Mouse (Mus musculus) forebrain, embryonic 15.5 days (tissue): ENCODE results near the gene Atoh8. TPM values are rescaled to one million over a fixed set of nuclear protein-coding genes. Genes with fewer than 3 reads are reported as not detected.

Experiments
- ATAC-seq: fragments of 200-750 bp; cut with Nextera tagmentation; replicated peaks from 2 replicates; pipeline ENCODE4 v1.8.0; 2017; ENCODE audit warnings: mild to moderate bottlenecking, moderate TSS enrichment, moderate library complexity
- H3K27ac ChIP-seq: fragments of 300-500 bp; sonication (generic); replicated peaks from 2 replicates; pipeline ENCODE4 v1.5.1; 2015; ENCODE audit warnings: mild to moderate bottlenecking, inconsistent platforms
- H3K27me3 ChIP-seq: fragments of 300-500 bp; sonication (generic); 2 replicates; pipeline ENCODE4 v1.6.1; 2015; ENCODE audit warnings: inconsistent platforms
- H3K36me3 ChIP-seq: fragments of 300-500 bp; sonication (generic); 2 replicates; pipeline ENCODE4 v1.6.1; 2015; ENCODE audit warnings: mild to moderate bottlenecking, inconsistent platforms
- H3K4me1 ChIP-seq: fragments of 300-500 bp; sonication (generic); 2 replicates; pipeline ENCODE4 v1.6.1; 2015; ENCODE audit warnings: inconsistent platforms
- H3K4me2 ChIP-seq: fragments of 300-500 bp; sonication (generic); replicated peaks from 2 replicates; pipeline ENCODE4 v1.6.1; 2015; ENCODE audit warnings: mild to moderate bottlenecking, inconsistent platforms
- H3K4me3 ChIP-seq: fragments of 300-500 bp; sonication (generic); 2 replicates; pipeline ENCODE4 v1.5.1; 2015; ENCODE audit warnings: mild to moderate bottlenecking, inconsistent platforms
- H3K9ac ChIP-seq: fragments of 300-500 bp; sonication (generic); replicated peaks from 2 replicates; pipeline ENCODE4 v1.6.1; 2015; ENCODE audit warnings: mild to moderate bottlenecking, inconsistent platforms
- H3K9me3 ChIP-seq: fragments of 300-500 bp; sonication (generic); 2 replicates; pipeline ENCODE4 v1.6.1; 2016; ENCODE audit warnings: inconsistent platforms
- WGBS: fragments of 180-500 bp; shearing (Covaris S2); methylation state at CpG from one replicate; pipeline ENCODE4 v1.1.7; 2015; ENCODE audit warnings: mixed read lengths; 5-methylcytosine and 5-hydroxymethylcytosine counted together
- polyA plus RNA-seq: library from polyadenylated mRNA; unstranded; fragments of >200 nt; fragmentation: Nextera tagmentation; extraction: Ambion mirVana; gene quantifications from 2 replicates; pipeline ENCODE4 v1.2.1, GENCODE M21; 2015

Gene Atoh8
- polyA plus RNA-seq, 1 experiment from 2014 or later: 2.7 TPM

DNA sequence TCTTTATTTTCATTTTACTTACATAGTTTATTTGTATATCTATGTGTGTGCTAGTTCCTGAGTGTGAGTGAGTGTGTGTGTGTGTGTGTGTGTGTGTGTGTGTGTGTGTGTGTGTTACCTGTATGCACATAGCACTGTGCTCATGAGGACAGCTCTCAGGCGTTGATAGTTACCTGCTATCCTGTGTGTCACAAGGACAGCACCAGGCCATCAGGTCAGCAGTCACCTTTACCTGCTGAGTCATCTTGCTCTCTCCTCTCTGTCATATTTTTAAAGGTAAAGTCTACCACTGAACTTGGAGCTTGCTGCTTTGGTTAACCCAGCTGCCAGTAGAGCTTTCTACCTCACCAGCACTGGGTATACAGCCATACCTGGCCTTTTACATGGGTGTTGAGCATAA is 17.1 kb upstream of the Atoh8 start:
- no peak overlapping the region for H3K4me2 ChIP-seq
- no peaks in the 10 kb centered on the region for H3K36me3 ChIP-seq
- no peak overlapping the region for H3K4me3 ChIP-seq
- ATAC-seq: no peak
- peaks cover 11% of the 10 kb centered on the region; the same call in 1 of the 2 replicates for H3K4me1 ChIP-seq
- WGBS: 92% methylated on average over 1 of the region's 1 CpGs
- H3K9ac ChIP-seq: no peak overlapping the region
- no peaks in the 10 kb centered on the region for H3K27me3 ChIP-seq
- H3K27ac ChIP-seq: no peak overlapping the region
- H3K9me3 ChIP-seq: no peaks in the 10 kb centered on the region

DNA sequence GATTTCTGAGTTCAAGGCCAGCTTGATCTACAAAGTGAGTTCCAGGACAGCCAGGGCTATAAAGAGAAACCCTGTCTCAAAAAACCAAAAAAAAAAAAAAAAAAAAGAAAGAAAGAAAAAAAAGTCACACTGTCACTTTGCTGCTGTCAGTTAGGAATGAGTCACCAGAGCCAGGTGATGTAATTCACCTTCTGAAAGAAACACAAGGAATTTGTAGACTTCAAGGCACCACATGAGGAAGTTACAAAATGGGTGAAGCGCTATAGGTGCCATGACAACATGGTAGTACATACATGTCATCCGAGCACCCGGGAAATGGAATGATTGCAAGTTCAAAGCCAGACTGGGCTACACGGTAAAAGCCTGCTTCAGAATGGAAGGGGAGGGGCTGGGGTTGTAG is 14.6 kb upstream of the Atoh8 start:
- Histone ChIP-seq H3K4me3 (no peak overlapping the region), H3K4me2 (no peak overlapping the region), H3K4me1 (peaks cover 15% of the 10 kb centered on the region), H3K9me3 (no peaks in the 10 kb centered on the region), H3K36me3 (no peaks in the 10 kb centered on the region), H3K27me3 (no peaks in the 10 kb centered on the region), H3K27ac (no peak overlapping the region), H3K9ac (no peak overlapping the region)
- ATAC-seq: no peak
- WGBS: 89% methylated on average over 4 of the region's 4 CpGs

DNA sequence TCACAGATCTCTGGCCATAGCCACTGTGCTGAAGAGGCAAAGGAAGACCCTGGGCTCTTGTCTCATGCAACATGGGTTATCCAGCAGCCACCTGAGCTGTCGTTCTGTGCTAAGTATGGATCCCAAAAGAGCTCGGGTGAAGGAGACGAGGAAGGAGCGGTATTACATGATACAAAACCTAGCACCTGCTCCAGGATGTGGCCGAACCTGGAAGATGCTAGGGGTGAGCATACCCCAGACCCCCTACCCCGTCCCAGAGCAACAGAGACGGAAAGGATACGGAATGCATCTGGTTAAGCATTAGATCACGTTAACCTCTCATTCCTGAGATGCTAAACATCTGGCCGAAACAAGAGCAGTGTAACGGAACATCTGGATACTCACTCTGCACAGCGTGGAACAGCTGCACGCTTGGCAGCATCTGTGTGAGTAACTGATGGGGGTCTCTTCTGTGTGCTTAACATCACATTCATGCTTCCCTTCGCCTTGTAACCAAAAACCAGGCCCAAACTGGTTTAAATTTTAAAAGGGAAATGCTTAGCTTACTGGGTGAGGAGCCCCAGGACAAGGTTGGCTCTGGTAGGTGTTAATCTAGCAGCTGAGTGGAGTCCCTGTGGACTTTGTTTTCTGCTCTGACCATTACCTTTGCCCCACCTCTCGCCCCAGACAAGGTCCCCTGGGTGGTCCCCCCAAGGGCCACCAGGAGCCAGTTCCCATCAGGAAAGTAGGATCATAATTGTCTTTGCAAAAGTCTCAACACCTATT is 13.0 kb upstream of the Atoh8 start:
- no peak overlapping the region for H3K9ac ChIP-seq
- no peak overlapping the region for H3K27ac ChIP-seq
- no peaks in the 10 kb centered on the region for H3K36me3 ChIP-seq
- H3K4me1 ChIP-seq: peaks cover 13% of the 10 kb centered on the region
- no peak overlapping the region for H3K4me3 ChIP-seq
- no peaks in the 10 kb centered on the region for H3K9me3 ChIP-seq
- 83% methylated on average over 15 of the region's 15 CpGs for WGBS
- no peak for ATAC-seq
- no peak overlapping the region for H3K4me2 ChIP-seq
- H3K27me3 ChIP-seq: no peaks in the 10 kb centered on the region

DNA sequence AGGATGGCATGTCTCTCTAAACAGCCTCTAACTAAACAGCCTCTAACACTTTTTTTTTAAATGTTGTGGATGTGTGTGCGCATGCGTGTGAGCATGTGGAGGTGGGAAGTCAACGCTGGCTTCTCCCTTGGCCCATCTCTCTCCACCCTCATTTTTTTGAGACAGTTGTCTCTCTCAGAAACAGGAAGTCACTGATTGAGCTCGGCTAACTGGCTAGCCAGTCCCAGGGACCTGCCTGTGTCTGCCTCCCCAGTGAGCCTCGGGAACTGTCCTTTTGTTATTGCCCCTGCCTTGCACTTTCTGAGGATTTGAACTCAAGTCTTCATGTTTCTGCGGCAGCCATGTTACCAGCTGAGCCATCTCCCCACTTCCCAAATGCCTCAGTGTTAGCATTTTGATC is 10.9 kb upstream of the Atoh8 start:
- no peaks in the 10 kb centered on the region for H3K36me3 ChIP-seq
- no peak overlapping the region for H3K27ac ChIP-seq
- no peaks in the 10 kb centered on the region for H3K27me3 ChIP-seq
- H3K9me3 ChIP-seq: no peaks in the 10 kb centered on the region
- 91% methylated on average over 6 of the region's 6 CpGs for WGBS
- no peak overlapping the region for H3K4me2 ChIP-seq
- H3K9ac ChIP-seq: no peak overlapping the region
- H3K4me1 ChIP-seq: peaks cover 18% of the 10 kb centered on the region
- ATAC-seq: no peak
- no peak overlapping the region for H3K4me3 ChIP-seq

DNA sequence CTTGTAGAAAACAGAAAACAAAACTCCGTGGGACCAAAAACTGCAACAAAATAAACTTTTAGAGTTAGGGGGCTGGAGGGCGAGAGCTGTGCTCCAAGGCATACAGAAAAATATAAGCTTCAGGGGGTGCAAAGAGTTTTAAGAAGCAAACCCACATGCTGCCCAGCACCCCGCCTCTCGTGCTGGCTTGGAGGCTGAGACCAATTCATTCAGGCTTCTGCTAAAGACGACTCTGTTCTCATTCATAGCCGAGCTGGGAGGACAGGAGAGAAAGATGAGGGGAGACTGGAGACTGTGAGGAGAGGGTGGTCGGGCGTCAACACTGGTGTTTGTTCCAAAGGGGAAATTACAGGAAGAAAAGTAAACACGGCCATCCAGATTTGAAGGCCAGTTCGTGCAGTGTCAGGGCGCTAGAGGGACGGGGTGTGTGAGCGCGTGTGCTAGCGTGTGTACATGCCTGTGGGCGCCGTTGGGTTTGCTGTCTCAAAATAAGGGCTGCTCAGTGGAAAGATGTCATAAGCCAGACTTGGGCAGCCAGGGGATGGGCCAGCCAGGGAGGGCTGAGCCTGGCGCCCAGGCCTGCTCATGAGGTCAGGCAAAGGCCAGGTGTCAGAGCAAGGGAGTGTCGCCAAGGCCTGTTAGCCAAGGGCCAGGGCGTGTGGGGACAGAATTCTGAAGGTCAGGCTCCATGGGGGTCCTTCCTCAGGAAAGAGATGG is 9.3 kb upstream of the Atoh8 start:
- peak; percentile 57 for ATAC-seq
- Histone ChIP-seq H3K9ac (no peak overlapping the region), H3K4me2 (0 out of 2 replicates have a peak overlapping the region, but pooled peaks have one; percentile 1), H3K36me3 (no peaks in the 10 kb centered on the region), H3K27me3 (no peaks in the 10 kb centered on the region), H3K4me1 (peaks cover 19% of the 10 kb centered on the region), H3K27ac (peak overlapping the region; percentile 68), H3K4me3 (no peak overlapping the region), H3K9me3 (no peaks in the 10 kb centered on the region)
- 52% methylated on average over 20 of the region's 20 CpGs for WGBS

DNA sequence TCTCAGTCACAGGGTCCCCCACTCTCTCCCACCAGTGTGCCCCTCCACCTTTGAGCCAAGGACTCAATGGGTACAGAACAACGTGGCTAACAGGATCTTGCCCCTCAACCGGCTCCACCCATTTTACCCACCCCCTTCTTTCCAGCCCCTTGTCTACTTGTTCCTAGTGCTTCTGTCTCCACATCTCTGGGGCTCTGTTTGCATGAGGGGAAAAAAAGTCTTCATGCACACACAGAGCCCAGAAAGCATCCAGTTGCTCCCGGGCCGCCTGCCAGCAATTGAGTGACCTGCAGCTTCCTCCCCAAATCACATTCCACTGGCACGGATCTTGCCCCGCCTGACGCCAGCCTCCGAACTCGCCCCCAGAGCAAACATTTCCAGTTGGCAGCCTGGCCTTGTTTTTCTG is 8.8 kb upstream of the Atoh8 start:
- Histone ChIP-seq H3K27me3 (no peaks in the 10 kb centered on the region), H3K36me3 (no peaks in the 10 kb centered on the region), H3K9me3 (no peaks in the 10 kb centered on the region), H3K4me1 (peaks cover 19% of the 10 kb centered on the region), H3K27ac (peak overlapping the region; percentile 68), H3K9ac (no peak overlapping the region), H3K4me3 (no peak overlapping the region), H3K4me2 (0 out of 2 replicates have a peak overlapping the region, but pooled peaks have one; percentile 1)
- WGBS: 22% methylated on average over 9 of the region's 9 CpGs
- ATAC-seq: peak; percentile 76

DNA sequence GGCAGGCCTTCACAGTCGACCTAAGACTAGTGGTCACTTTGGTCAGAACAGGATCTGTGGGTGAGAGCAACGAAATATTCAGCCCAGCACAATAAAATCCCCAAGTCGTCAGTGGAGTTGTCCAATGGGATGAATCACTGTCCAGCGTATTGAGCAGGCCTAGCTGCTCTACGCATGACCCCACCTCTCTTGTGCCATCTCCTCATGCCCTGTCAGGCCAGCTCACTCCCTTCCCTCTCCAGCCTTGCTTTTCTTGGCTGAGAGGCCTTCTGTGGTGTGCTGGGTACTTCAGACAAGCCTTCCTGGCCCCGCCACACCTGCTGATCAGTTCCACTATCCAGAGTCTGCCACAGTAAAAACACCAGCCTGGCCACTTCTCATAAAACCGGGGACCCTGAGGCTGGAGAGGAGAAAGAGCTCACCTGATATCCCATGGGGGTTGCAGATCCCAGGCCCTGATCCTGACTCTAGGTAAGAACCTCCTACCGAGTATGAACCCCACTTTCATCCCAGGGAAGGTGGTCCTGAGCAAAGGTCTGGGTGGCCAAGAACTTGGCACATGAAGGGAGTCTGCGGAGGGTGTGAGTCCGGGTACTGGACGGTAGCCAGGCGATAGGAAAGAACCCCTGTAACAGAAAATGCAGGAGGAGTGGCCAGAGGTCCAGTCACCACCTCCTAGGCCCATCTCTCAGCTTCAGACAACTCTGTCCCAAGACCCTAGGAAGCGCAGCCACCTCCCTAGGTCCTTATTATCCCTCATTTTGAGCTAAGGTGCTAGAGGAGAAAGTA is 7.3 kb upstream of the Atoh8 start:
- no peaks in the 10 kb centered on the region for H3K36me3 ChIP-seq
- H3K4me2 ChIP-seq: no peak overlapping the region
- no peaks in the 10 kb centered on the region for H3K9me3 ChIP-seq
- H3K4me3 ChIP-seq: no peak overlapping the region
- peaks cover 19% of the 10 kb centered on the region for H3K4me1 ChIP-seq
- H3K27ac ChIP-seq: no peak overlapping the region
- 79% methylated on average over 13 of the region's 13 CpGs for WGBS
- H3K9ac ChIP-seq: no peak overlapping the region
- peaks cover 3% of the 10 kb centered on the region; the same call in 1 of the 2 replicates for H3K27me3 ChIP-seq
- no peak for ATAC-seq

DNA sequence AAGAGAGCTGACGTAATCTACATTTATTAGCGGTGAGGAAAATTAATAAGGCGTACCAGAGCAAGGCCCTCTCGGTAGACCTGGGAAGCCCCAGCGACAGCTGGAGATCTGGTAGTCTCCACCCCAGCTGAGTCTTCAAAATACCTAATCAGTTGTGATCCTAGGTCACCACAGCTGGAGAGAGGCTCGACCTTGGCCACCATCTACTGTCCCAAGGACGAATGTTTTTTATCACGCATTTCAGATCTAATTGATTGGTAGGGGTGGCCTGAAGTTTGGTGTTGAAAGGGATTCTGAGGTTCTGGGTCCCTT is 6.4 kb upstream of the Atoh8 start:
- no peak for ATAC-seq
- H3K9me3 ChIP-seq: no peaks in the 10 kb centered on the region
- H3K4me3 ChIP-seq: no peak overlapping the region
- H3K27me3 ChIP-seq: peaks cover 4% of the 10 kb centered on the region; the same call in 1 of the 2 replicates
- no peaks in the 10 kb centered on the region for H3K36me3 ChIP-seq
- H3K9ac ChIP-seq: no peak overlapping the region
- 51% methylated on average over 8 of the region's 8 CpGs for WGBS
- no peak overlapping the region for H3K27ac ChIP-seq
- no peak overlapping the region for H3K4me2 ChIP-seq
- peaks cover 19% of the 10 kb centered on the region for H3K4me1 ChIP-seq

DNA sequence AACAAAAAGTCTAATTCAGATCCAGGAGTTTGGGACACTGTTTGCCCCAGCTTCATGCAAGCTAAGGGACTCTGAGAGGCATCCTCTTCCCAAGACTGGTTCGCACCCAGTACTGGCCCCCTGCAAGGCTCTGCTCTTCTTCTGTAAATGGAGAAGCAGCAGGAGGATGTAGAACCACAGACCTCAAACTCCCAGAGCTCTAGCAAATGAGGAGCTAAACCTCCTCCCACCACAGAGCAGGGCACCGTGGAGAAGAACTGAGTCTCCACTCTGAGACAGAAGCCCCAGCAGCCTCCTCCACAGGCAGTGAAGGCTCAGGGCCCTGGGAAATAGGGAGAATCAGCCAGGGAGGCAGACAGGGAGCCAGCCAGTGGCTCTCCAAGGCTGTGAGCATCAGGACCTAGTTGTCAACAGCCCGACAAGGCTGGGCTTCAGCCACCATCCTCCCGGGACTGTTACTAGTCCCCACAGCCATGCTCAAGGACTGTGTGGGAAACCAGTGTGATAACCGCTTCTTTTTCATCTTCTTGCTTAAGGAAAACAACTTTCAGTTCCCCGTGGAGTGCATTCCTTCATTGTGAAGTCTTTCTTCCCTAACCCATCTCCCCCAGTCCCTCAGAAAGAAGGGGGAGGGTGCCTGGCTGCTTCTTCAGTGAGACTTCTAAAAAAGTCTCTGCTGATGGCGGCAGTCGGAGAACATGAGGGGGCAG is 5.9 kb upstream of the Atoh8 start:
- no peak overlapping the region for H3K4me2 ChIP-seq
- WGBS: 38% methylated on average over 8 of the region's 8 CpGs

DNA sequence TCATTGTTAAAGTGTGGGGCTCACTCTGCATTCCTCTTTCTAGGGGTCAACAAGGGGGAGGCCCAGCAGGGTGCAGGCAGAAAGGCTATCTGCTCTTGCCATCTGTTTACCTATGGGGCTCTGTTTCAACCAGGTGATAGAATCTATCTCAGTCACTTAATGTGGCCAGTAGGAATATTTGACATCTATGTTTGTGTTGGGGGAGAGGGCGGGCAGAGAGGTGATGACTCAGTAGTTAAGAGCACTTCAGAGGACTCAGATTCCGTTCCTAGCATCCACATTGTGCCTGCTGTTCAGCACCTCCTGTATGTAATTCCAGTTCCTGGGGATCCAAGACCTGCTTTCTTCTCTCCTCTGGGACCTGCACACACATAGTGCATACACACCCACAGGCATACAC is 4.7 kb upstream of the Atoh8 start:
- peaks cover 16% of the 10 kb centered on the region; the same call in 1 of the 2 replicates for H3K27me3 ChIP-seq
- no peaks in the 10 kb centered on the region for H3K36me3 ChIP-seq
- 83% methylated on average over 2 of the region's 2 CpGs for WGBS
- H3K4me1 ChIP-seq: peaks cover 32% of the 10 kb centered on the region
- no peak for ATAC-seq
- no peaks in the 10 kb centered on the region for H3K9me3 ChIP-seq
- no peak overlapping the region for H3K27ac ChIP-seq
- no peak overlapping the region for H3K9ac ChIP-seq
- H3K4me3 ChIP-seq: no peak overlapping the region
- H3K4me2 ChIP-seq: no peak overlapping the region

More for the DNA sequence above, 5.9 kb upstream of the Atoh8 start:
- ATAC-seq: no peak
- no peak overlapping the region for H3K4me3 ChIP-seq
- no peak overlapping the region for H3K9ac ChIP-seq
- peaks cover 22% of the 10 kb centered on the region for H3K4me1 ChIP-seq
- peaks cover 6% of the 10 kb centered on the region; the same call in 1 of the 2 replicates for H3K27me3 ChIP-seq
- H3K27ac ChIP-seq: no peak overlapping the region
- H3K36me3 ChIP-seq: no peaks in the 10 kb centered on the region
- no peaks in the 10 kb centered on the region for H3K9me3 ChIP-seq

DNA sequence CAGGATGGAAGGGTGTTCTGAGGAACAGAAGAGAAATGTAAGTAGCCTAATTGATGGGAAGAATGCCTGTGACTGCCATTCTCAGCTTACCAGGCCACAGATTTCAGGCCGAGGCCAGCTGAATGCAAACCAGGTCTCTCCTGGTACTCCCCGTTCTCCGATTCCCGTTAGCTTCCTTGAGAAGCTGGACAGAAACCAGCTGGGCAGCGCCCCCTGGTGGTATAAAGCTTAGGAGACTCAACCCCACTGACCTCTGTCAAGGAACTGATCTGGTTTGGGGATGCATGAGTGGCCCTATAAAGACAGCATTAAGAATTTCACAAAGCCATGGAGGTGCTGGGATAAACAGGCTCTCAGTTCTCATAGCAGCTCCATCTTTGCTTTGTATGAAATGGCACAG is 1.7 kb upstream of the Atoh8 start:
- Histone ChIP-seq H3K36me3 (no peaks in the 10 kb centered on the region), H3K27me3 (peaks cover 16% of the 10 kb centered on the region; the same call in 1 of the 2 replicates), H3K9ac (no peak overlapping the region), H3K4me2 (no peak overlapping the region), H3K27ac (no peak overlapping the region), H3K4me1 (peaks cover 43% of the 10 kb centered on the region), H3K4me3 (no peak overlapping the region), H3K9me3 (no peaks in the 10 kb centered on the region)
- ATAC-seq: no peak
- 0% methylated on average over 5 of the region's 5 CpGs for WGBS
